Mouse (Mus musculus): ENCODE measurements around the gene Wwox.

GRCm38 (mm10) chr8:114684046-114684702 is 244.7 kb downstream of the Wwox start:
- TF ChIP-seq CTCF (IDR thresholded peaks at IDR 0.05; ENCODE audit: control insufficient read depth, insufficient read depth, low read length) = no peak
- TF ChIP-seq POLR2A (IDR thresholded peaks at IDR 0.05; ENCODE audit: borderline replicate concordance, control insufficient read depth, low read depth, low read length) = no peak
